Mouse (Mus musculus): ENCODE measurements around the gene Sf3a1.

GRCm38 (mm10) chr11:4143281-4144062 is 16.7 kb upstream of the Sf3a1 start:
- TF ChIP-seq EP300 (IDR thresholded peaks at IDR 0.05) = no peak
- TF ChIP-seq CTCF (IDR thresholded peaks at IDR 0.05) = no peak

Measured in lung, postnatal 0 days (tissue).